Mouse (Mus musculus) forebrain, embryonic 15.5 days (tissue): ENCODE data around the gene Arid5b. TPM values are rescaled to one million over a fixed set of nuclear protein-coding genes. Genes with fewer than 3 reads are reported as not detected.

Source experiments
- ATAC-seq: fragments of 200-750 bp; cut with Nextera tagmentation; replicated peaks from 2 replicates; pipeline ENCODE4 v1.8.0; 2017; ENCODE audit warnings: mild to moderate bottlenecking, moderate TSS enrichment, moderate library complexity
- H3K27ac ChIP-seq: fragments of 300-500 bp; sonication (generic); replicated peaks from 2 replicates; pipeline ENCODE4 v1.5.1; 2015; ENCODE audit warnings: mild to moderate bottlenecking, inconsistent platforms
- H3K27me3 ChIP-seq: fragments of 300-500 bp; sonication (generic); 2 replicates; pipeline ENCODE4 v1.6.1; 2015; ENCODE audit warnings: inconsistent platforms
- H3K36me3 ChIP-seq: fragments of 300-500 bp; sonication (generic); 2 replicates; pipeline ENCODE4 v1.6.1; 2015; ENCODE audit warnings: mild to moderate bottlenecking, inconsistent platforms
- H3K4me1 ChIP-seq: fragments of 300-500 bp; sonication (generic); 2 replicates; pipeline ENCODE4 v1.6.1; 2015; ENCODE audit warnings: inconsistent platforms
- H3K4me2 ChIP-seq: fragments of 300-500 bp; sonication (generic); replicated peaks from 2 replicates; pipeline ENCODE4 v1.6.1; 2015; ENCODE audit warnings: mild to moderate bottlenecking, inconsistent platforms
- H3K4me3 ChIP-seq: fragments of 300-500 bp; sonication (generic); 2 replicates; pipeline ENCODE4 v1.5.1; 2015; ENCODE audit warnings: mild to moderate bottlenecking, inconsistent platforms
- H3K9ac ChIP-seq: fragments of 300-500 bp; sonication (generic); replicated peaks from 2 replicates; pipeline ENCODE4 v1.6.1; 2015; ENCODE audit warnings: mild to moderate bottlenecking, inconsistent platforms
- H3K9me3 ChIP-seq: fragments of 300-500 bp; sonication (generic); 2 replicates; pipeline ENCODE4 v1.6.1; 2016; ENCODE audit warnings: inconsistent platforms
- WGBS: fragments of 180-500 bp; shearing (Covaris S2); methylation state at CpG from one replicate; pipeline ENCODE4 v1.1.7; 2015; ENCODE audit warnings: mixed read lengths; 5-methylcytosine and 5-hydroxymethylcytosine counted together
- polyA plus RNA-seq: library from polyadenylated mRNA; unstranded; fragments of >200 nt; fragmentation: Nextera tagmentation; extraction: Ambion mirVana; gene quantifications from 2 replicates; pipeline ENCODE4 v1.2.1, GENCODE M21; 2015

Gene Arid5b
- polyA plus RNA-seq, 1 experiment from 2014 or later: 15.1 TPM

DNA sequence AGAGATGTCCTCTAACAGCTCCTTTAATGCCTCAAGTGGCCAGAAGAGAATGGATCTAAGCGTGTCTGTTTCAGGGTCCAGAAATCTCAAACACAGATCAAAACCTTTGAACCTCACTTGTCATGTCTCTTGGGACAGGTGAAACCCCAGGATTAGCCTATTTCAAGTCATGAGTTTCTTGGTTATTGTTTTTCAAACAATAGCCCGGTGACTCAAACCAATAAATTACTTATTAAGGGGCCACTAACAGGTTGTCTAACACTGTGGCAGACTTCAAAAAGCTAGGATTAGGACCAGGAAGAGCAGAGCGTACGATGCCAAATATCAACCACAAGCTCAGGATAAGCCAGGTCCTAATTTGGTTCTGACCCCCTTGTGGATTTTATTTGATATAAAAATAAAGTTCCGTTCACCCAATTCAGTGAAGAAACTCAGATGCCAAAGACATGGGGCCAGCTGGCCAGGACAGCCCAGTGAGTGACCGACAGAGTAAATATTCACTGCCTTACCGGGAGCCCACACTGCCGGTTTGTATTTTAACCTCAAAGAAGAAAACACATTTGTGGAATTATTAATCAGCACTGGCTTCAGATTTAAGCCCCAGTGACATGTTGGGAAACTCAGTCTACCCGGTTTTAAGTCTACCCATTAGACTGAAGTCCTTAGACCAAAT, 15.1 kb downstream of the Arid5b start:
- 93% methylated on average over 9 of the region's 9 CpGs for WGBS
- ATAC-seq: no peak

DNA sequence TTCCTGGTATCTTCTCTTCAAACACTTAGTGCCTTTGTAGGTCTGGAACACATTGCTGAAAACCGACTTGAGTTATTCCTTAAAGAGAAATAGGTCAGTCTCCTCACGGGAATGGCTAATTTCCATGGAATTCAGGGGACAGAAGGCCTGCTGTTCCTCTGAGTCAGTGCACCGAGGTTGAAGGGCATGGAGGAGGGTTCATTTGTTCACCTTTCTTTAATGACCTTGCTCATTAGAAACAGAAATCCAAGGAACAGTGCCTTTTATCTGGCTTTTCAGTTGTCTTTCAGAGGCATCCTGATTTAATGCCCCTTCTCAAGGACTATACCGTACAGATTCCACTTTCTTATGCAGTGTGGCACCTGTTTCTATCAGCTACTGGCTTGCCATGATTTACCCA, 18.9 kb downstream of the Arid5b start:
- no peak for ATAC-seq
- Histone ChIP-seq H3K4me3 (no peak overlapping the region), H3K27ac (no peak overlapping the region), H3K9ac (no peak overlapping the region), H3K4me2 (no peak overlapping the region), H3K27me3 (no peaks in the 10 kb centered on the region), H3K4me1 (no peaks in the 10 kb centered on the region), H3K36me3 (peaks cover 2% of the 10 kb centered on the region; the same call in 1 of the 2 replicates), H3K9me3 (no peaks in the 10 kb centered on the region)
- WGBS: 63% methylated on average over 4 of the region's 4 CpGs

More for the DNA sequence above, 15.1 kb downstream of the Arid5b start:
- Histone ChIP-seq H3K4me2 (no peak overlapping the region), H3K4me1 (peaks cover 1% of the 10 kb centered on the region), H3K36me3 (peaks cover 3% of the 10 kb centered on the region; the same call in 1 of the 2 replicates), H3K9me3 (no peaks in the 10 kb centered on the region), H3K9ac (no peak overlapping the region), H3K4me3 (no peak overlapping the region), H3K27me3 (no peaks in the 10 kb centered on the region), H3K27ac (no peak overlapping the region)

DNA sequence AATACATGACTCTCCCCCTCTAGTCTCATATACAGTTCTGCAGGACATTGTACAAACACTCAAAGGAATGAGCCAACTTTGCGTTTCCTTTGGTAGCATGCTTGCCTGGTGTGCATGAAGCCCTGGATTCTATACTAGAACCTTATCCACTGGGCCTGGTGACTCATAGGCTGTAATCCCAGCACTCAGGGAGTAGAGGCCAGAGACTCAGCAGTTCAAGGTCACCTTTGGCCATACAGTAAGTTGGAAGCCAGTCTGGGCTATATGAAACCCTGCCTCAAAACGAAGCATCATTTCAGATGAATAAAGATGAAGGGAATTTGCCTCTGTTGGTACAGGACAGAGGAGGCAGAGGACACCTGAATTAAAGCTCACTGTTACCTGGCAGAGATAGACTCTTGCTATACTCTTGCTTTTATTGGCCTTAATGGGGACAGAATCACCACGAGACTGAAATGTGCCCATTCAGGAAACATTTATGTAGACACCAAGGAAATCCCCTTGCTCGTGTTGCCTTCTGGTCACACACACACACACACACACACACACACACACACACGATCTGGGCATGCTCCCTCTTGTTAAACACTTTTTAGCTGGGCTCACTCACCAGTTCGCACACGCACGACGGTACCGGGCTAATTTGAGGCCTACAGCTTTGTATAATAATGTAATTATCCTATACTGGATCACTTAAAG, 21.0 kb downstream of the Arid5b start:
- H3K9me3 ChIP-seq: no peaks in the 10 kb centered on the region
- no peak overlapping the region for H3K27ac ChIP-seq
- no peak overlapping the region for H3K4me3 ChIP-seq
- WGBS: 73% methylated on average over 10 of the region's 10 CpGs
- no peak overlapping the region for H3K4me2 ChIP-seq
- no peaks in the 10 kb centered on the region for H3K27me3 ChIP-seq
- ATAC-seq: no peak
- H3K4me1 ChIP-seq: no peaks in the 10 kb centered on the region
- no peaks in the 10 kb centered on the region for H3K36me3 ChIP-seq
- no peak overlapping the region for H3K9ac ChIP-seq

DNA sequence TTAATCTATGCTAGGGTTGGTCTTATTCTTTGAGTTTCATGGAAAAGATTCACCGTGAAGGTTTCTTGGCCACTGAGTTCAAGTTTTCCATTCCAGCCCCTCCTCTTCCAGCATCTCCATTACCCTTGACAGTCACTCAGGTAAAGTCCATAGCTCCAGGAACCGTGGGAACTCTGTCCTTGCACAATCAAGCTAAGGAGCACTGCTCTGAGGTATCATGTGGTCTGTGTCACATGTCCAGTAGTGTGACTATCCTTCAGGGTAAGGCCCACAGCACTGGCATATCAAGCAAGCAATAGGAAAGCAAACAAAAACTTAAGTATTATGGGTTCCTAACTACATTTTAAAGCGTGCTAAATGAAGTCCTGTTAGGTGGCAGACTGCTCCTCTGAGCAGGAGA, 22.4 kb downstream of the Arid5b start:
- WGBS: 90% methylated on average over 3 of the region's 3 CpGs

DNA sequence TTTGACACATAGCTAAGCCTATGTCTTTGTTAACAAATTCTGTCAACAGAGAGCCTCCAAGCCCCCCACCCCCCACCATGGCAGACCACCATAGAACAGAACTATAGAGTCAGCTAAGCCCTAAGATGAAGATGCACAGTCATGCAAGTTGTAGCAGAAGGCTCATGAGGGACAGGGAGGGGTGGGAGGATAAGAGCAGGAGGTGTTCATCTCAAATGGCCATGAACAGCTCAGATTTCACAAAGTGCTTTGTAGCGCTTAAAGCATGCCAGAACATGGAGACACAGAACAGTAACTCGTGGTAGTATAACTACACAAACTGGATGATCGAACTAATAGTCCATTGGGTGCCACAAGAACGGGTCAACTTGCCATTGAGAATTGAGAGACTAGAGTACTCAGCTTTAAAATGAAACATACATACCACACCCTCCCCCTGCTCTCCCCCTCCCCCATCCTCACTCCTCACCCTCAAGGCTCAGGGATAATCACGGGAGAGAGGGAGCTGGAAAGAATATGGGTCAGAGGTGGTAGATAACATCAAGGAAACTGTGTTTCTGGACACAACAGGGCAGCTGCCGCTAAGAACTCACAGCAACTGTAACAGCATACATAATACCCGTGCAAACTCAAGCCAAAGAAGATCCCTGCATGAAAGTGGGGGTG, 25.0 kb downstream of the Arid5b start:
- no peaks in the 10 kb centered on the region for H3K27me3 ChIP-seq
- H3K4me2 ChIP-seq: no peak overlapping the region
- no peak overlapping the region for H3K27ac ChIP-seq
- no peak overlapping the region for H3K4me3 ChIP-seq
- no peaks in the 10 kb centered on the region for H3K9me3 ChIP-seq
- H3K36me3 ChIP-seq: no peaks in the 10 kb centered on the region
- ATAC-seq: no peak
- peaks cover 4% of the 10 kb centered on the region; the same call in 1 of the 2 replicates for H3K4me1 ChIP-seq
- no peak overlapping the region for H3K9ac ChIP-seq
- 83% methylated on average over 7 of the region's 7 CpGs for WGBS

More for the DNA sequence above, 22.4 kb downstream of the Arid5b start:
- Histone ChIP-seq H3K27ac (no peak overlapping the region), H3K36me3 (no peaks in the 10 kb centered on the region), H3K4me2 (no peak overlapping the region), H3K9me3 (no peaks in the 10 kb centered on the region), H3K4me1 (no peaks in the 10 kb centered on the region), H3K9ac (no peak overlapping the region), H3K27me3 (no peaks in the 10 kb centered on the region), H3K4me3 (no peak overlapping the region)
- no peak for ATAC-seq

DNA sequence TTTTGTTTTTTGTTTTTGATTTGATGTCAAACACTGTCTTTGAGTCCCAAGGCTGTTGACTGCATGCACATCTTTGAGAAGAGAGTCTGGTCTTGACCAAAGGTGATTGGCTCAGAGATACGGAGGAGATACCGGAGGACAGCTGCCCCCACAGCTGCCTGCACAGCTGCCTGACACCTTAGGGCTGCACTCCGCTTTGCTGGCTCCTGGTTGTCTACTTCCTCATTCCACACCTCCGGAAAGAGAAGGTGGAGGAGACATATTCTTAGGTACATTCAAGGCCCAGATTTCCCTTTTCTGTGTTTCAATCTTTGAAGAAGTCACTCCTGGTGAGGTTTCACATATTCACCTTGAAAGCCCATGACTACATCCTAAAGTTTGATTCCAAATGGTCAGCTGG, 25.9 kb downstream of the Arid5b start:
- Histone ChIP-seq H3K4me2 (no peak overlapping the region), H3K36me3 (no peaks in the 10 kb centered on the region), H3K9ac (no peak overlapping the region), H3K27ac (no peak overlapping the region), H3K4me1 (peaks cover 8% of the 10 kb centered on the region; the same call in 1 of the 2 replicates), H3K27me3 (no peaks in the 10 kb centered on the region), H3K9me3 (no peaks in the 10 kb centered on the region), H3K4me3 (no peak overlapping the region)
- WGBS: 95% methylated on average over 4 of the region's 4 CpGs
- ATAC-seq: no peak

DNA sequence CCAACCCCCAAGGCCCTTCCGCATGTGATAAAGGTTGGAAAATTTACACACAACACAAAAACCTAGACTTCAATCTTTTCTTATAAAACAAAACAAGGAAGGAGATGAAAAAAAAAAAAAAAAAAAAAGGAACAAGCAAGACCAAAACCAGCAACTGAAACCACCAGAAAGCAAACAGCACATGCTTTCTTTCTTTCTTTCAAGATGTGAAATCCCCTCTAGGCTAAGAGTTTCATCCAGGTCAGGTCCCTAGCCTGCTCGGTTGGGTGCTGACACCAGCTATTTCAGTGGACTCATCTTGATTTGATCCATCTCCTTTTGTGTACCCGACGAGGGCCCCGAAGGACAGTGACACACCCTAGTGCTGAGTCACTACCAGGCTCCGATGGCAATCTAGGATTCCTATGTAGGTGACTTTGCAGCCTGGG, 29.2 kb downstream of the Arid5b start:
- Histone ChIP-seq H3K27me3 (no peaks in the 10 kb centered on the region), H3K36me3 (no peaks in the 10 kb centered on the region), H3K9me3 (no peaks in the 10 kb centered on the region), H3K27ac (no peak overlapping the region), H3K4me3 (no peak overlapping the region), H3K4me2 (no peak overlapping the region), H3K4me1 (peaks cover 11% of the 10 kb centered on the region; the same call in 1 of the 2 replicates), H3K9ac (no peak overlapping the region)
- no peak for ATAC-seq
- 69% methylated on average over 6 of the region's 6 CpGs for WGBS

DNA sequence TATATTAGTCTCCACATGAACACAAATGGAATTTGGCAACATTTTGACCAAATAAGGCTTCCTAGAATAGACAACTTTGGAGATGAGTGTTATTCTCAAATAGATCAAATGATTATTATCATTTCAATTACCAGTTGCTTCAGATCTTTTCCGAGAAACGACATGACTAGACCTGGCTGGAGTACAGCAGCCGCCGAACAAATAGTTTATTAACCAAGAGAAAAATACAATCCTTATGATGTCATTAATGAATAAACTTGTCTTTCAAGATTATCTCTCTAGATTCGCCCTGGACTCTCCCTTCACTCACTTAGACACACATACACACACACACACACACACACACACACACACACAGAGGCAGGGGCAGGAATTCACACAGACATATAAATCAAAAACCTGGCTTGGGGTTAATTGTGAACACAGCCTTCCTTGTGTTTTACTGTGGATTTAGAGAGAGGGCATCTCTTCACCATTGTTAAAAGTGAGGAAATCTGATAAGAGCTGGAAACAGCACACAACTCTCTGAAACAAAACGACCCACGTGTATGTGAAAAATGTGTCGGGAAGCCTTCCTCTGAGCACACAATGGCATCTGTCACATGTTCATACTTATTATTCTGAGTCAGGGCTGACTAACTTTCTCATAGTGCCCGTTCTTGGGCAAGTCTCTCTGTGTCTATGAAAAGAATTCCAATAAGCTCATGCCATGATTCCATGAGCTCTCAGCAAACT, 30.1 kb downstream of the Arid5b start:
- H3K4me3 ChIP-seq: no peak overlapping the region
- ATAC-seq: no peak
- 30% methylated on average over 9 of the region's 9 CpGs for WGBS
- H3K27me3 ChIP-seq: no peaks in the 10 kb centered on the region
- no peak overlapping the region for H3K27ac ChIP-seq
- no peak overlapping the region for H3K4me2 ChIP-seq
- no peaks in the 10 kb centered on the region for H3K9me3 ChIP-seq
- H3K9ac ChIP-seq: no peak overlapping the region
- peaks cover 11% of the 10 kb centered on the region; the same call in 1 of the 2 replicates for H3K4me1 ChIP-seq
- no peaks in the 10 kb centered on the region for H3K36me3 ChIP-seq

DNA sequence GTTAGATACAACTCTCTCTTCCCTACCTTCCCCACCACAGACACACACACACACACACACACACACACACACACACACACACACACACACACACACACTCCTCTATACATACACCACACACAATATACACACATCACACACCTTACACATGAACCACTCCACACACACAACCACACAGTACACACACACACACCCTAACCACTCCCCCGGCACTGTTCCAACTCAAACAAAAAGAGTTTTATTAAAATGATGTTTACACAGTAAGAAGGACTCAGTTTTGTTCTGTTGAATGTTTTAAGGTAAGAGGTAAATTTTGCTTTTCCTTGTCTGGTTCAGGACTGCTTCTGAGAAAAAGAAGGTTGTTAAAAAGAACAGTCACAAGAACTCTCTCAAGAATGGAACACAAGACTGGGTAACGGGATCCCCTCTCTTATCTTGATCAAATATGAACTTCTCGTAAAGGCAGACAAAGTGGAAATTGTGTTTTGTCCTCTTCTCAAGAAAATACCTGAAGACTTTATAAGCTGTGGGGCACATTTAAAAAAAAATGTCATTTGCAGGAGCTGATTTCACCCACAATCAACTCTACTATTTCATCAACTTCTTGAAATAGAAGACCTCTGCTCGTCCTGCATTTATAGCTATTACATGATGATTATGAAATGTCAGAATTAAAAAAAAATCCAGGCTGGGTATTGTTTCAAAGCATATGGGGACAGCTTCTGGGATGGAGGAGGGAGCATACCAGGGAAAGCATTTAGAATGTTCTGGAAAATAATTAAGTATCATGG, 30.9 kb downstream of the Arid5b start:
- H3K4me3 ChIP-seq: no peak overlapping the region
- H3K36me3 ChIP-seq: no peaks in the 10 kb centered on the region
- no peak for ATAC-seq
- H3K4me1 ChIP-seq: peaks cover 11% of the 10 kb centered on the region; the same call in 1 of the 2 replicates
- no peaks in the 10 kb centered on the region for H3K27me3 ChIP-seq
- no peak overlapping the region for H3K9ac ChIP-seq
- H3K9me3 ChIP-seq: no peaks in the 10 kb centered on the region
- no peak overlapping the region for H3K4me2 ChIP-seq
- WGBS: 90% methylated on average over 4 of the region's 4 CpGs
- no peak overlapping the region for H3K27ac ChIP-seq

DNA sequence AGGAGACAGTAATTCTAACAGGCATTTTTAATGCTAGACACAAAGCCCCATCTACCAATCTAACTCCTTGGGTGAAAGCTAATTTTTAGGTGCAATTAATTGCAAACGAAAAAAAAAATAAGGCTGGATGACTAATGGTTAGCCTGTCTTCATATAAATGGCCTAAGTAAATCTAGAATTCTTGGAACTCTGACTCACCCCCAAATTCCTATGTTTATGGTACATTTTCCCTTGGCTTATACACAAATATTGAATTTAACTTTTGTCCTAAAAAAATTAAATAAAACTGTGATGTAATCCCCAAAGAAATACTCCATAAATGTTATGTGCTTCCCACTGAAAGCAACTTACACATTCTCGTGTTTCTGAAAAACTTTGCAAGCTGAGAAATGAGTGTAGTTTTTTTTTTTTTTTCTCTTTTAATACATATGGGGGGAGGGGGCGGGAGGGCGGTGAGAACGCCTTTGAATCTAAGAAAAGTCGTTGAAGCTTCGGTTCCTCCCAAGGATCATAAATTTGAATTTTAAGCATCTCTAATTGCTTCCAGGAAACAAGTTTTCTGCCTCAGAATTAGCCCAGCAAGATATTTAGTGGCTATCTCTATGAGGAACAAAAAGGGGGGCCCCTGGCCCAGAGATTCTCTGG, 31.8 kb downstream of the Arid5b start:
- peaks cover 11% of the 10 kb centered on the region; the same call in 1 of the 2 replicates for H3K4me1 ChIP-seq
- H3K4me3 ChIP-seq: no peak overlapping the region
- H3K27me3 ChIP-seq: no peaks in the 10 kb centered on the region
- H3K4me2 ChIP-seq: no peak overlapping the region
- H3K36me3 ChIP-seq: no peaks in the 10 kb centered on the region
- no peak overlapping the region for H3K9ac ChIP-seq
- 57% methylated on average over 7 of the region's 7 CpGs for WGBS
- no peak for ATAC-seq
- H3K27ac ChIP-seq: no peak overlapping the region
- H3K9me3 ChIP-seq: no peaks in the 10 kb centered on the region
